Mouse (Mus musculus) brain, embryonic 14.5 days (tissue): ENCODE data around the gene Pcbp3. TPM values are rescaled to one million over a fixed set of nuclear protein-coding genes. Genes with fewer than 3 reads are reported as not detected.

ENCODE experiments used
- DNase-seq: peaks from one replicate; pipeline ENCODE4 v3.0.0-alpha.2; 2011; ENCODE audit warnings: low read depth
- CTCF ChIP-seq: fragments of 200-500 bp; IDR thresholded peaks from 2 replicates; pipeline ENCODE4 v1.5.1; 2012; ENCODE audit warnings: inconsistent platforms, mild to moderate bottlenecking, moderate library complexity, borderline replicate concordance; ENCODE audit not compliant: insufficient read depth, insufficient read length; ENCODE audit errors: extremely low read depth
- POLR2A ChIP-seq: fragments of 200-500 bp; IDR thresholded peaks from 2 replicates; pipeline ENCODE4 v1.6.1; 2012; ENCODE audit warnings: mild to moderate bottlenecking, inconsistent platforms, borderline replicate concordance; ENCODE audit not compliant: poor library complexity, insufficient read depth, insufficient read length, severe bottlenecking; ENCODE audit errors: extremely low read depth
- polyA plus RNA-seq: library from polyadenylated mRNA; depleted of rRNA; stranded (reverse); fragments of >200 nt; gene quantifications from 2 replicates; pipeline ENCODE4 v1.2.3, GENCODE M21; 2012

Gene Pcbp3
- polyA plus RNA-seq, 1 experiment: 39.0 TPM

DNA sequence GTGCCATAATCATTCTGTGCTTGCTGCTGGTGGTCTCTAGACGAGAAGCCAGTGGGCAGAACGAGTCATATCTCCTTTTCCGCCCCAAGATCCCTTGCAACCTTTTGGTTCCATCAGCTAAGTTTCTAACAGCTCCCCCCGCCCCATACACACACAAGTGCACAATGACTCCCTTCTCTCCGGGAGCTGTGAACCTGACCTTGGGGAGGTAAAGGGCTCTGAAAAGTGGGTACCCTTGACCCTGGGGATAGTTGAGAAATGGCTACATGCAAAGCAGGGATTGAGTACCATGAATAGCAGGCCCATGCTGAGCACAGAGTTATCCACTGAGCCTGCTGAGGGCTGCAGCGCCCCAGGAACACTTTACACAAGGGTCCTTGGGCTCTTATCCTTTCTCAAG, 229.3 kb downstream of the Pcbp3 start:
- TF ChIP-seq CTCF (no peak), POLR2A (no peak)
- DNase-seq: no peak

DNA sequence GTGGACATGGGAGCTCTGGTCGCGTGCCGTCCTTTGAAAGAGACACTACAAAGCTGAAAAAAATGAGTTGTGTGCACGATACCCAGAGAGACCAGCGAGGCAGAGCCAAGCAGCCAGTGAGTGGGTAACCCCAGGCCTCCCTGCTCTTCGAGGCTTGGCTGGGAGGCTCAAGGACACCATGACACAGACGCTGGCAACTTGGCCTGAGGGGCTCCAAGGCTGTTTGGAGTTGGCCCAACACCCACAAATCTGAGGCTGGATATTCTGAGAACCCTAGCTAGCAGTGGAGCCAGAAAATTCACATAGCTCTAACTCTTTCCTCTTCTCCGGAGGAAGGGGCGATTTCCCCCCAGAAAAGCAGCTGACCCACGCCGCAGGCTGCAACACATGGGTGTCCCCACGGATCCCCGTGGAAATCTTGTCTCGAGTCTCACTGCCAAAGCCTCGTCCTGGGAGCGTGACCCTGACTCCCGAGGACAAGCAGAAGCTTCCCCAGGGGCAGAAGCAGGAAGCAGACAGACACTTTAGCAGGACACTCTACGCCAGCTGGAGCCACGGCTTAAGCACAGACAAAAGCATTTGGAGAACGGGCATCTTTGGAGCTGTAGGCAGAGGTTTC, 230.0 kb downstream of the Pcbp3 start:
- DNase-seq: no peak
- TF ChIP-seq POLR2A (no peak), CTCF (no peak)

- TF ChIP-seq CTCF (no peak), POLR2A (no peak)
- no peak for DNase-seq
These were observed 231.8 kb downstream of the Pcbp3 start for GRCm38 (mm10) chr10:76729631-76730620.

DNA sequence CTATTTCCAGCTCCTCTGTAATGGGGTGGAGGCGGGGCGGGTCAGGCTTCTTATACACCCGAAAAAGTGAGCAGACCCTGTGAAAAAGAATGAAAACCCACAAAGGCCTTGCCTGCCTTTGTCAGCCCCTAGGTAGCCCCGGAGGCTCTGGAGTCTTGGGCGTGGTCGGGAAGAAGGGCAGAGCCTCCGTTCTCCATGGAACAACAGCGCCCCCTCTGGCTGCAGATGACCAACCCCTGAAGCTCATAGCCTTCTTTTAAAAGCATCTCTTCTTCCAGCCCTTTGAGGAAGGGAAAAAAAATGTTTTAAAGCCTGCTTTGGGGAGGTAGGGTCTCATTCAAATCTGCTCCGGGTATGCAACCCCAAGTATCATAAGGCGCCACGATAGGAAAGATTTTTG, 233.3 kb downstream of the Pcbp3 start:
- DNase-seq: peak; percentile 64
- peak; percentile 67 for TF ChIP-seq CTCF
- no peak for TF ChIP-seq POLR2A

DNA sequence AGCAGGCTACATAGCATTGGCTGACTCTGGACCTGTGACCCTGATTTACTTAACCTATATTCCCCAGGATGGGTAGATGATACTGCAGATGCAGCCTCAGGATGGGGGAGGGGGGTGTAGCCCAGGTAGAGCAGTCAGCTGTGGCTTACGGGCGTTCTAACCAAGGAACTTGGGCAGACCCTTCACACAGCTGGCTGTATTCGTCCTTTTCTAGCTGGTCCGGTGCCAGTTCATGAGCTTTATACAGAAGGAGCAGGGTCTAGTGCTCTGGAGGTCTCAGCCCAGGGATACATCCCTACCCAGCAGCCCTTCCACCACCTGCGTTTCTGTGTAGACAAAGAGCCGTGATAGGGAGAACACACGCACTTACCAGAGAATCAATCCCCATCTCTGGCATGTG, 234.4 kb downstream of the Pcbp3 start:
- no peak for DNase-seq
- TF ChIP-seq CTCF: no peak
- no peak for TF ChIP-seq POLR2A

DNA sequence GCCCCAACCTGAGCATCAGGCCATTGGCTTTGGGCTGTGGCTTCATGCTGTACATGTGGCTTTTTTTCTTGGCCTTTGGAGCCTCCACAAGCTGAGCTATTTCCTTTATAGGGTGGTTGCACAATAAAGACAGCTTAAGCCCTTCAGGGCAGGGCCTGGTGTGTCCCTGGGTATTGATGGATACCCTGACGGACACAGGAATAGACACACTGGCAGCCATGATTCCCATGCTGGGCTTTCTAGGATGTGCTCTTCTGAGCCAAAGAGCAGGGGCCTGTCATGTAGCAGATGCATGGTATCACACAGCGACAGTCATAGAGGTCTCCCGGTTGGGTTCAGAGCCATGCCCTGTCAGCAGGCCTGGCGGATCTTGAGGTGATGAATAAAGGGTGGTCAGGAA, 234.8 kb downstream of the Pcbp3 start:
- DNase-seq: no peak
- TF ChIP-seq POLR2A (no peak), CTCF (no peak)

DNA sequence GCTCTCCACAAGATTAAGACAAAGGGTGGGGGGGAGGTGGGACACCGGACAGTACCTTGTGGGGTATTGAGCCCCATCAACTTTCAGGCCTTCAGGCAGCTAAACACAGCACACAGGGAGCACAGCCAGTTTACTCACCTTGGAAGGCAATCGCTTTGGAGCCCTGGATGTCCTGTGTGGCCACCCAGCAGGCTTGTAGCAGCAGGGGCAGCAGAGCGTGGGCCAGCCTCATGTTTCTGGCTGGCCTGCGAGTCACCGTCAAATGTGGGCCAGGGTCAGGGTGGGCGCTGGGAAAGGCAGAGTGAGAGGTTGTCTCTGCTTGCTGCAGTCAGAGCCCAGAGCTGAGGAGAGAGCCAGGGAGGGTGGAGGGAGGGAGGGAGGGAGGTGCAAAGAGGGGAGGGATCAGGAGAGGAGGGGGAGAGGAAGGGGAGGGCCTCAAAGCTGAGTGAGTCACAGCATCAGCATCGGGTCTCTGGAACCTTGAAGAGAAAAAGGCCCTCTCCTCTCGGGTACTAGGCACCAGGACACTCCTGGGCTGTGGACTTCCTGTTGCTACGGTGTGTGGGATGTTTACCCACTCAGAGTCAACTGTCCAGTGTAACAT, 235.9 kb downstream of the Pcbp3 start, which contains the start of gene Col6a1:
Gene Col6a1 (minus strand): TSS at position 487 of the 604 bp plus-strand sequence.
- peak; percentile 27 for DNase-seq
- TF ChIP-seq CTCF (no peak), POLR2A (no peak)

GRCm38 (mm10) chr10:76725097-76725496, 236.6 kb downstream of the Pcbp3 start:
- DNase-seq: no peak
- no peak for TF ChIP-seq POLR2A
- TF ChIP-seq CTCF: no peak

DNA sequence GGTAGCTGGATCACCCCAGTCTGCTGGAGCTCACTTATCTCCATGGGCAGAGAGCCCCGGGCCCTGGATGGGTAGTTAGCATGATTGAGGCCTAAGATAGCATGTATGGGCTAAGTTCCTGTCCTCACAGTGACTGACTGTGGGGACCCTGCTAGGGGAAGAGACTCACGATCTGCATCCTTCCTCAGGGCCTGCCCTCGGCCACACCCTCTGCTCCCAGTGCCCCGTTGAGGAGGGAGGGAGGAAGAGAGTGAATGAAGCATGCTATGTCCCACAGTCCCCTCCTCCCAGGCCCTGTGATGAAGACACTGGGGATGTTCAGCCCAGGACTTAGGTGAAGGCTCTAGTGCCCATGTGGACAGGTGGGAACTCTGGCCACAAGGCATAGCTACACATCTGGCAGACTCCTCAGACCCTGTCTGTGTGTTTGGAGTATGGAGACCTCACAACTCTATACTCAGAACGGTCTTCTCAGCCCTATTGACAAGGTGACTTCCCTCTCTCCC, 237.4 kb downstream of the Pcbp3 start:
- no peak for DNase-seq
- TF ChIP-seq POLR2A: no peak

DNA sequence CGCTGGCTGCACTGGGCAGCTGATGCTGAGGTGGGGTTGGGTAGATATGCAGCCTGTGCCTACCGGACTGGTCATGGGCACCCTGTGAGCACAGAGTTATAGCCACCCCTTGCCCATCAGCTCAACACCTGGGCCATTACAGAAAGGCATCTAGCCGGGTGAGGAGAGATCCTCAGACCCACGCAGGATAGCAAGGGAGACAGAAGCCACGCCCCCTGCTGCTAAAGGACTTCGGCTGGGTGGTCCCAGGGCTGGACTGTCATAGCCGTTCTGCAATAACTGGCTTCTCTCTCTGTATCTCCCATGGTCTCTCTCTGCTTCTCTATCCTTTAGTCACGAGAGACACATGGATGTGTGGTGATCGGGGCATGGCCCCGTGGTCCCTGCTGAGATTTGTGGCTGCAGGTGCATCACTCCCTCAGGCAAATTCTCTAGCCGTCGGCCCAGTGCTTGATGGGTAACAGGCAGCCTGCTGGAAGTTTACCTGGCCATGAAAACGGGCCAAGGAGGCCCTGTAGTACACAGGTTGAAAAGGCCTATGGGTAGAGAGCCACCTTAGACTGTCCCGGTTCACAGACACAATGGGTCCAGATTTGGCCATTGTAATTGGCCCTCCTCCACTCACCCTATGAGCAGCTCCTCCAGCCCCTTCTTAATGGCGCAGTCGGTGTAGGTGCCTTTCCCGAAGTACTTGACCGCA, 238.8 kb downstream of the Pcbp3 start:
- no peak for TF ChIP-seq CTCF
- no peak for TF ChIP-seq POLR2A
- no peak for DNase-seq

DNA sequence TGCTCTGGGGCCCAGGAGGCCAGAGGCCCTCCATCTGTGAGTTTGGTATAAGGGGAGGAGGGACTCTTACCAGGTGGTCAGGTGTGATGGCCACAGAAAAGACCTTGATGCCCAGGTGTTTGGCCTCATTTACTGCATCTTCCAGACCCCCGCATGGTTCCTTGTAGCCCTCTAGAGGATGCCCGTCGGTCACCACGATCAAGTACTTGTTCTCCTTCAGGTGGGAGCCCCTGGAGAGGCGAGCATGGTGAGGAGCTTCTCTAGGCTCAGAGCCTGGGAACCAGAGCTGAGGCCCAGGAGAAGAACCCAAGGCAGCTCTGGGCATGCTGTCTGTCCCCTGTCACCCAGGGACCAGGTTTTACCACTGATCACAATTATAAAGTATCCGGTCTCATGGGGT, 239.9 kb downstream of the Pcbp3 start:
- TF ChIP-seq CTCF (no peak), POLR2A (no peak)
- DNase-seq: no peak
